Mouse (Mus musculus) embryonic fibroblast, embryonic 13.5 days (primary cell): ENCODE data around the gene Olfr1380.
"Not testable (repeated sequence)": the region's sequence is repeated elsewhere in the genome, so short reads cannot be mapped to it uniquely, and the experiment has no call there.

ENCODE experiments used
- CTCF ChIP-seq: IDR thresholded peaks from 2 replicates; pipeline ENCODE4 v1.5.1; 2011; ENCODE audit warnings: mild to moderate bottlenecking, control low read depth, low read length, moderate library complexity, borderline replicate concordance; ENCODE audit not compliant: insufficient read depth
- POLR2A ChIP-seq: IDR thresholded peaks from 2 replicates; pipeline ENCODE4 v1.6.1; 2011; ENCODE audit warnings: low read depth, mild to moderate bottlenecking, control low read depth, low read length, moderate library complexity

- not testable (repeated sequence) for TF ChIP-seq CTCF, POLR2A
Measured at GRCm38 (mm10) chr11:49597149-49597548, 40.5 kb downstream of the Olfr1380 start.
